Mouse (Mus musculus): ENCODE data around the gene Otud1. TPM values are rescaled to one million over a fixed set of nuclear protein-coding genes. Genes with fewer than 3 reads are reported as not detected.

Otud1 gene
- polyA plus RNA-seq, 1 experiment from 2014 or later: 1.3 TPM

- H3K27me3 ChIP-seq (replicated peaks): no peaks in the 10 kb centered on the region
- H3K4me3 ChIP-seq (replicated peaks): no peak overlapping the region
- WGBS: 58% methylated on average over 14 of the region's 14 CpGs
- ATAC-seq: no peak
- no peaks in the 10 kb centered on the region for H3K4me1 ChIP-seq (replicated peaks)
- H3K36me3 ChIP-seq: no peaks in the 10 kb centered on the region
- H3K9me3 ChIP-seq: no peaks in the 10 kb centered on the region
- no peak overlapping the region for H3K4me2 ChIP-seq (replicated peaks)
- H3K27ac ChIP-seq: no peak overlapping the region
- no peak overlapping the region for H3K9ac ChIP-seq
Measured at GRCm38 (mm10) chr2:19690094-19690493, 32.5 kb downstream of the Otud1 start.

GRCm38 (mm10) chr2:19699573-19700295 is 42.2 kb downstream of the Otud1 start:
- H3K9me3 ChIP-seq: no peaks in the 10 kb centered on the region
- no peak overlapping the region for H3K27ac ChIP-seq
- ATAC-seq: no peak
- WGBS: 82% methylated on average over 4 of the region's 4 CpGs
- H3K36me3 ChIP-seq: no peaks in the 10 kb centered on the region
- H3K4me1 ChIP-seq (replicated peaks): no peaks in the 10 kb centered on the region
- H3K9ac ChIP-seq: no peak overlapping the region
- H3K4me3 ChIP-seq (replicated peaks): no peak overlapping the region
- H3K27me3 ChIP-seq (replicated peaks): no peaks in the 10 kb centered on the region
- no peak overlapping the region for H3K4me2 ChIP-seq (replicated peaks)

DNA sequence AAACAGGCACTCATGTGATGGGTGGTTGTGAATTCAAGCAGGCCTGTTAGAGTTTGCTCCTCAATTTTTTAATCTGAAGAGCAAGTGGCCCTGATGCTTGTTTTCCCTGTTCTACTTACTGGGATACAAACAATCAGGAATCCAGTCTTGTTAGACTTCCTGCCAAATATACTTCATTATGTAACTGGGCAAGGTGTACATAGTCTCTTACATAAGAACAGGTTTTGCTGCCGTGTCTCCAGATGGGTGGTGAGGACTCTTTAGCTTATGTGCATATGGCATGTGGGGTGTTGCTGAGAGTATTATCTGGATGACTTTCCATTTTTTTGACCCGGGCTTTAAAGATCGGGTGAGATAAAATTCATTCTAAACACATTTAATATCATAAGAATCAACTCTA is 43.8 kb downstream of the Otud1 start:
- no peaks in the 10 kb centered on the region for H3K9me3 ChIP-seq
- no peak overlapping the region for H3K27ac ChIP-seq
- H3K27me3 ChIP-seq (replicated peaks): no peaks in the 10 kb centered on the region
- no peaks in the 10 kb centered on the region for H3K36me3 ChIP-seq
- no peak overlapping the region for H3K4me2 ChIP-seq (replicated peaks)
- H3K9ac ChIP-seq: no peak overlapping the region
- H3K4me3 ChIP-seq (replicated peaks): no peak overlapping the region
- H3K4me1 ChIP-seq (replicated peaks): no peaks in the 10 kb centered on the region
- no peak for ATAC-seq
- WGBS: 87% methylated on average over 3 of the region's 3 CpGs

- Histone ChIP-seq H3K4me2 (replicated peaks) (no peak overlapping the region), H3K27me3 (replicated peaks) (no peaks in the 10 kb centered on the region), H3K9me3 (no peaks in the 10 kb centered on the region), H3K4me3 (replicated peaks) (no peak overlapping the region), H3K27ac (no peak overlapping the region), H3K36me3 (no peaks in the 10 kb centered on the region), H3K4me1 (replicated peaks) (no peaks in the 10 kb centered on the region), H3K9ac (no peak overlapping the region)
- no peak for ATAC-seq
Measured at GRCm38 (mm10) chr2:19703020-19703613, 45.6 kb downstream of the Otud1 start.

GRCm38 (mm10) chr2:19703670-19704069 is 46.1 kb downstream of the Otud1 start:
- H3K9me3 ChIP-seq: no peaks in the 10 kb centered on the region
- WGBS: 55% methylated on average over 4 of the region's 4 CpGs
- H3K36me3 ChIP-seq: no peaks in the 10 kb centered on the region
- no peak overlapping the region for H3K4me2 ChIP-seq (replicated peaks)
- H3K4me1 ChIP-seq (replicated peaks): no peaks in the 10 kb centered on the region
- no peak overlapping the region for H3K9ac ChIP-seq
- H3K27ac ChIP-seq: no peak overlapping the region
- no peak overlapping the region for H3K4me3 ChIP-seq (replicated peaks)
- no peak for ATAC-seq
- no peaks in the 10 kb centered on the region for H3K27me3 ChIP-seq (replicated peaks)

DNA sequence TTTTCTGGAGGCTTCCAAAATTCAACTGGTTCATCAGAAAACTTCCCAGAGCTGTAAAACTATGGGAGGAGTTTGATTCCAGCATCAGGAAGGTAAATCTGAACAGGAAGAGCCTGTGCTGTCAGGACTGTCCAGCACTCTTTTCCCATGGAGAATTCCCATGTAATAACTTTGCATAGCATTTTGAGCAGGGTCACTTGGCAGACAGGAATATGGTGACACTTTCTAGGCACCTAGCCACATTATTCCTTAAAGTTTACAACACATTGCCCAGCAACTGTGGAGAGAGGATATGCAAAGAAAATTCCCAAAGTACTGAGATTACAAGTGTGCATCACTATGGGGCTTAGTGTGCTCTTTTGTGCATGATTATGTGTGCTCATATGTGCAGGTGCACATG is 46.7 kb downstream of the Otud1 start:
- Histone ChIP-seq H3K9ac (no peak overlapping the region), H3K4me2 (replicated peaks) (no peak overlapping the region), H3K27ac (no peak overlapping the region), H3K4me1 (replicated peaks) (no peaks in the 10 kb centered on the region), H3K27me3 (replicated peaks) (no peaks in the 10 kb centered on the region), H3K36me3 (no peaks in the 10 kb centered on the region), H3K4me3 (replicated peaks) (no peak overlapping the region), H3K9me3 (no peaks in the 10 kb centered on the region)
- no peak for ATAC-seq

GRCm38 (mm10) chr2:19706886-19707285 is 49.3 kb downstream of the Otud1 start:
- Histone ChIP-seq H3K4me1 (replicated peaks) (no peaks in the 10 kb centered on the region), H3K36me3 (no peaks in the 10 kb centered on the region), H3K9ac (no peak overlapping the region), H3K27ac (no peak overlapping the region), H3K4me2 (replicated peaks) (no peak overlapping the region), H3K27me3 (replicated peaks) (no peaks in the 10 kb centered on the region), H3K4me3 (replicated peaks) (no peak overlapping the region), H3K9me3 (no peaks in the 10 kb centered on the region)
- no peak for ATAC-seq
- WGBS: 81% methylated on average over 4 of the region's 4 CpGs

Other genes starting within 250 kb of the Otud1 start
- gene Ptf1a, start 212.1 kb upstream of the Otud1 start, polyA plus RNA-seq (2015; fragmentation: Nextera tagmentation; extraction: Ambion mirVana): 10.8 and 17.9 TPM in 2 replicates
- not detected in 2 replicates for gene 4921504E06Rik, start 103.8 kb upstream of the Otud1 start, polyA plus RNA-seq (2015; fragmentation: Nextera tagmentation; extraction: Ambion mirVana)